Mouse (Mus musculus) myocyte (in vitro differentiated cells): ENCODE data around the gene Cerk. TPM values are rescaled to one million over a fixed set of nuclear protein-coding genes. Genes with fewer than 3 reads are reported as not detected.
"Not testable (repeated sequence)": the region's sequence is repeated elsewhere in the genome, so short reads cannot be mapped to it uniquely, and the experiment has no call there.

Source experiments
- H3K27me3 ChIP-seq: one replicate; pipeline ENCODE4 v1.6.1; 2011; ENCODE audit not compliant: control insufficient read depth, insufficient read depth, insufficient read length
- H3K36me3 ChIP-seq: one replicate; pipeline ENCODE4 v1.6.1; 2011; ENCODE audit not compliant: control insufficient read depth, insufficient read depth
- H3K4me2 ChIP-seq: one replicate; pipeline ENCODE4 v1.6.1; 2011; ENCODE audit warnings: low read depth, control low read depth
- H3K4me3 ChIP-seq: one replicate; pipeline ENCODE4 v1.5.1; 2011; ENCODE audit warnings: mild to moderate bottlenecking, control low read depth, moderate library complexity
- H3K79me2 ChIP-seq: one replicate; pipeline ENCODE4 v1.6.1; 2011; ENCODE audit not compliant: control insufficient read depth, insufficient read depth
- H3ac ChIP-seq: one replicate; pipeline ENCODE4 v1.6.1; 2011; ENCODE audit not compliant: control insufficient read depth, insufficient read length
- CEBPB ChIP-seq: IDR thresholded peaks from 2 replicates; pipeline ENCODE4 v1.6.1; 2011; ENCODE audit warnings: mild to moderate bottlenecking, moderate library complexity; ENCODE audit not compliant: poor library complexity, insufficient read depth, severe bottlenecking
- E2F4 ChIP-seq: IDR thresholded peaks from one replicate; pipeline ENCODE4 v1.6.1; 2011; ENCODE audit warnings: mild to moderate bottlenecking, control low read depth, moderate library complexity; ENCODE audit not compliant: insufficient read depth
- MAX ChIP-seq: IDR thresholded peaks from one replicate; pipeline ENCODE4 v1.6.1; 2011; ENCODE audit warnings: low read depth, mild to moderate bottlenecking, control low read depth
- MYOD1 ChIP-seq, 3 experiments: IDR thresholded peaks; one replicate each; pipeline ENCODE4 v1.6.1; 2011; ENCODE audit warnings: control low read depth in 2 of 3, low read depth in 2 of 3, mild to moderate bottlenecking in 2 of 3, moderate library complexity in 1 of 3; ENCODE audit not compliant: insufficient read length in 2 of 3, control insufficient read depth in 1 of 3
- MYOG ChIP-seq, 3 experiments: IDR thresholded peaks; one replicate each; pipeline ENCODE4 v1.6.1; 2011; ENCODE audit warnings: control low read depth in 2 of 3, low read depth in 2 of 3, mild to moderate bottlenecking in 2 of 3; ENCODE audit not compliant: insufficient read length in 2 of 3, control insufficient read depth in 1 of 3, insufficient read depth in 1 of 3
- POLR2A ChIP-seq: IDR thresholded peaks from one replicate; pipeline ENCODE4 v1.6.1; 2011; ENCODE audit warnings: low read depth, mild to moderate bottlenecking, control low read depth, moderate library complexity; ENCODE audit not compliant: insufficient read length
- POLR2AphosphoS2 ChIP-seq: IDR thresholded peaks from one replicate; pipeline ENCODE4 v1.6.1; 2011; ENCODE audit warnings: low read depth, control low read depth; ENCODE audit not compliant: insufficient read length
- REST ChIP-seq: IDR thresholded peaks from one replicate; pipeline ENCODE4 v1.6.1; 2011; ENCODE audit warnings: mild to moderate bottlenecking, control low read depth, moderate library complexity; ENCODE audit not compliant: insufficient read depth, insufficient read length
- SRF ChIP-seq: IDR thresholded peaks from one replicate; pipeline ENCODE4 v1.6.1; 2011; ENCODE audit warnings: low read depth; ENCODE audit not compliant: control insufficient read depth, insufficient read length
- TCF12 ChIP-seq: IDR thresholded peaks from one replicate; pipeline ENCODE4 v1.6.1; 2011; ENCODE audit warnings: mild to moderate bottlenecking, control low read depth; ENCODE audit not compliant: poor library complexity, insufficient read depth, severe bottlenecking
- TCF3 ChIP-seq: IDR thresholded peaks from one replicate; pipeline ENCODE4 v1.6.1; 2011; ENCODE audit warnings: low read depth, control low read depth; ENCODE audit not compliant: insufficient read length
- USF1 ChIP-seq: IDR thresholded peaks from one replicate; pipeline ENCODE4 v1.6.1; 2011; ENCODE audit warnings: low read depth, mild to moderate bottlenecking, control low read depth, moderate library complexity
- polyA plus RNA-seq: library from polyadenylated mRNA; unstranded; fragments of >200 nt; fragmentation: generic; extraction: Trizol; gene quantifications from one replicate; pipeline ENCODE4 v1.2.1, GENCODE M21; 2012; ENCODE audit warnings: missing spikeins

The Cerk gene
- polyA plus RNA-seq, 1 experiment, result 13.8 TPM

DNA sequence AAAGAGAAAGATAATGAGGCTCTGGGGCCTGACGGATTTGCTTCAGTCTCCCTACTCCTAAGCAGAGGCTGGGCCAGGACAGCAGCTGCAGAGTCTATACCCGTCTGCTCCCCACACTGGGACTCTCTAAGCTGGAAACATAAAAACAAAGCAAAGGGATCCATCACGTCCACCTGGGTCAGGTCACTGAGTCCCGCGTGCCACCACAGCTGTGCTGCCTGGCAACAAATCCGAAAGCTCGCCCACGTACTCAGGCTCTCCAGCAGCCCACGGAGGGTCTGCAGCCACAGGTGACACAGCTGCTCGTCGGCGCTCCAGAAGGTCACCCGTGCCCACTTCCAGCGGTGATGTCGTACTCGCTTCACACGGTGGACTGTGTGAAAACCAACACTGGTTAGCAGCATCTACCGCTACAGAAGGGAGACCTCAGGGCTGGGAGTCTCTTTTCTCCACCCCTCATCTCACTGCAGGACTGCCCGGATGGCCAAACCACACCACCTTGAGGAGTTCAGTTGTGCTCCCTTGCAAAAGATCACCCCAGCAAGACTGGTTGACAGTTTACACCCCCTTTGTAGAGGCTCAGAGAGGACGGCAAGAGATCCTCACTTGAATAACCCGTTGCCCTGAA, 21.1 kb downstream of the Cerk start:
- Histone ChIP-seq H3K4me3 (no peak overlapping the region), H3K4me2 (no peak overlapping the region), H3K27me3 (no peaks in the 10 kb centered on the region), H3K79me2 (no peaks in the 10 kb centered on the region), H3ac (no peak overlapping the region), H3K36me3 (no peaks in the 10 kb centered on the region)
- peak in 2 of 3 experiments; percentile 26 to 50 for TF ChIP-seq MYOD1 (IDR thresholded peaks at IDR 0.05; ENCODE audit: control insufficient read depth in 1 of 3, insufficient read length in 2 of 3, low read depth in 2 of 3)
- TF ChIP-seq CEBPB, result no peak

GRCm38 (mm10) chr15:86161800-86162199, 24.1 kb downstream of the Cerk start:
- not testable (repeated sequence) for H3K4me2 ChIP-seq, H3K27me3 ChIP-seq, H3K36me3 ChIP-seq, H3K4me3 ChIP-seq, H3K79me2 ChIP-seq, H3ac ChIP-seq

DNA sequence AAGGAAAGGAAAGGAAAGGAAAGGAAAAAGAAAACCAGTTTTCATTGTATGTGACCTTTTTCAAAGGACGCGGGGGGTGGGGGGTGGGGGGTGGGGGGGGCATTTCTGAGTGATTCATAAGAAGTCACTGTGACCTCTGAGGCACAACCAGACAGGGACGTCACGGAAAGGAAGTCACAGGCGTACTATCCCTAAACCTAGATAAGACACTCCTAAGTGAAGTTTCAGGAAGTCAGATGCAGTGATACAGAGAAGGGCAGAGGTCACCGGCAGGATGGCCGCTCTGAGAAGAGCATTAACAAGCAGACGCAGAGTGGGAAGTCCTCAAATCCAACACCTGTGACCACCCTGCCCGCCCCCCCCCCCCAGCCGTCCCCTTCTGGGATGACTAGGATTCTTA, 25.0 kb downstream of the Cerk start:
- Histone ChIP-seq H3ac (no peak overlapping the region), H3K36me3 (no peaks in the 10 kb centered on the region), H3K79me2 (no peaks in the 10 kb centered on the region), H3K27me3 (no peaks in the 10 kb centered on the region), H3K4me3 (no peak overlapping the region), H3K4me2 (no peak overlapping the region)
- TF ChIP-seq POLR2A (no peak), CEBPB (no peak), TCF3 (no peak), MYOG (IDR thresholded peaks at IDR 0.05; ENCODE audit: control insufficient read depth in 1 of 3, insufficient read depth in 1 of 3, insufficient read length in 2 of 3, low read depth in 2 of 3) (no peak), E2F4 (no peak), MAX (no peak), POLR2AphosphoS2 (no peak), REST (no peak), TCF12 (no peak), MYOD1 (IDR thresholded peaks at IDR 0.05; ENCODE audit: control insufficient read depth in 1 of 3, insufficient read length in 2 of 3, low read depth in 2 of 3) (no peak), USF1 (no peak), SRF (no peak)

- Histone ChIP-seq H3K79me2 (no peaks in the 10 kb centered on the region), H3K36me3 (no peaks in the 10 kb centered on the region), H3K4me3 (no peak overlapping the region), H3ac (no peak overlapping the region), H3K4me2 (no peak overlapping the region), H3K27me3 (no peaks in the 10 kb centered on the region)
- TF ChIP-seq MYOG (IDR thresholded peaks at IDR 0.05; ENCODE audit: control insufficient read depth in 1 of 3, insufficient read depth in 1 of 3, insufficient read length in 2 of 3, low read depth in 2 of 3) (no peak), SRF (no peak), TCF12 (no peak), MAX (no peak), MYOD1 (IDR thresholded peaks at IDR 0.05; ENCODE audit: control insufficient read depth in 1 of 3, insufficient read length in 2 of 3, low read depth in 2 of 3) (no peak), TCF3 (no peak), POLR2A (no peak), CEBPB (no peak), POLR2AphosphoS2 (no peak), USF1 (no peak), REST (no peak), E2F4 (no peak)
These were observed 26.2 kb downstream of the Cerk start for GRCm38 (mm10) chr15:86159719-86160118.

- Histone ChIP-seq H3K79me2 (no peaks in the 10 kb centered on the region), H3K36me3 (peaks cover 1% of the 10 kb centered on the region), H3ac (no peak overlapping the region), H3K4me3 (no peak overlapping the region), H3K27me3 (no peaks in the 10 kb centered on the region), H3K4me2 (no peak overlapping the region)
- TF ChIP-seq TCF3, result no peak
- no peak for TF ChIP-seq TCF12
- TF ChIP-seq SRF, result no peak
- TF ChIP-seq CEBPB, result no peak
- TF ChIP-seq MAX, result no peak
- no peak for TF ChIP-seq POLR2AphosphoS2
- no peak for TF ChIP-seq POLR2A
These were observed 26.8 kb downstream of the Cerk start for GRCm38 (mm10) chr15:86159093-86159492.

GRCm38 (mm10) chr15:86156492-86156891, 29.4 kb downstream of the Cerk start:
- peaks cover 5% of the 10 kb centered on the region for H3K36me3 ChIP-seq
- TF ChIP-seq CEBPB (no peak), E2F4 (no peak)
- H3K27me3 ChIP-seq, result no peaks in the 10 kb centered on the region
- no peak overlapping the region for H3K4me2 ChIP-seq
- H3ac ChIP-seq, result no peak overlapping the region
- no peaks in the 10 kb centered on the region for H3K79me2 ChIP-seq
- H3K4me3 ChIP-seq, result no peak overlapping the region
